Mouse (Mus musculus): Measurements from ENCODE around the gene Platr17. TPM values are rescaled to one million over a fixed set of nuclear protein-coding genes. Genes with fewer than 3 reads are reported as not detected.
"Not testable (repeated sequence)": the region's sequence is repeated elsewhere in the genome, so short reads cannot be mapped to it uniquely, and the experiment has no call there.

Platr17 gene
- total and polyA plus RNA-seq, 3 experiments: not detected

GRCm38 (mm10) chr17:33893011-33893410 is 11.9 kb upstream of the Platr17 start:
- DNase-seq (ENCODE audit: extremely low read depth); H3K4me1 ChIP-seq (ENCODE audit: control insufficient read depth in 1 of 2, insufficient read depth in 2 of 2); in situ Hi-C loops (cut with MboI; ENCODE audit: low pct_ligation_motif_present, low pct_unique_long_range_greater_than_20kb, low sequenced_read_pairs); H3K4me3 ChIP-seq (replicated peaks in 1 of 3; ENCODE audit: low read depth in 2 of 3, low read length in 2 of 3, poor library complexity in 1 of 3); dilution Hi-C loops (cut with MboI; ENCODE audit: extremely low pct_ligation_motif_present, extremely low pct_unique_long_range_greater_than_20kb, low sequenced_read_pairs); H3K4me2 ChIP-seq (ENCODE audit: insufficient read depth, low read depth, poor library complexity, severe bottlenecking); H3K9ac ChIP-seq (ENCODE audit: insufficient read depth, low read depth); H3K9me3 ChIP-seq (replicated peaks; ENCODE audit: low read length); H3K27me3 ChIP-seq (replicated peaks); H3K36me3 ChIP-seq (replicated peaks in 1 of 2; ENCODE audit: control insufficient read depth in 1 of 2, insufficient read depth in 1 of 2, low read length in 1 of 2); H3K27ac ChIP-seq (ENCODE audit: insufficient read depth, low read depth): not testable (repeated sequence)
- peaks cover 17% of the 10 kb centered on the region for H3K79me2 ChIP-seq (replicated peaks; ENCODE audit: control insufficient read depth, extremely low read depth, insufficient read depth, poor library complexity, severe bottlenecking)

- dilution Hi-C loops (cut with MboI; ENCODE audit: extremely low pct_ligation_motif_present, extremely low pct_unique_long_range_greater_than_20kb, low sequenced_read_pairs): no loop called here
- H3K36me3 ChIP-seq (replicated peaks in 1 of 2; ENCODE audit: control insufficient read depth in 1 of 2, insufficient read depth in 1 of 2, low read length in 1 of 2): no peaks in the 10 kb centered on the region
- H3K27me3 ChIP-seq (replicated peaks): peaks cover 3% of the 10 kb centered on the region
- in situ Hi-C loops (cut with MboI; ENCODE audit: low pct_ligation_motif_present, low pct_unique_long_range_greater_than_20kb, low sequenced_read_pairs): no loop called here
- TF ChIP-seq GABPA (IDR thresholded peaks at IDR 0.05; ENCODE audit: insufficient replicate concordance, low read depth, low read length) (no peak), NELFE (IDR thresholded peaks at IDR 0.05; ENCODE audit: low read depth, low read length) (no peak), USF2 (conservative IDR thresholded peaks at IDR 0.05; ENCODE audit: low read depth, low read length) (no peak), TBP (conservative IDR thresholded peaks at IDR 0.05; ENCODE audit: low read depth, low read length) (no peak), CHD2 (IDR thresholded peaks at IDR 0.05; ENCODE audit: low read length) (no peak), SMC3 (IDR thresholded peaks at IDR 0.05; ENCODE audit: low read depth, low read length) (peak; percentile 73), RAD21 (IDR thresholded peaks at IDR 0.05; ENCODE audit: low read depth, low read length) (peak; percentile 75), POLR2AphosphoS2 (IDR thresholded peaks at IDR 0.05; ENCODE audit: low read depth, low read length) (no peak), MYC (IDR thresholded peaks at IDR 0.05; ENCODE audit: low read depth, low read length) (peak; percentile 98), ETS1 (conservative IDR thresholded peaks at IDR 0.05; ENCODE audit: low read depth, low read length) (no peak), UBTF (IDR thresholded peaks at IDR 0.05; ENCODE audit: low read depth, low read length) (no peak), POLR2A (IDR thresholded peaks at IDR 0.05; ENCODE audit: low read depth, low read length) (no peak), ZNF384 (IDR thresholded peaks at IDR 0.05; ENCODE audit: low read depth, low read length) (peak; percentile 92), BHLHE40 (IDR thresholded peaks at IDR 0.05; ENCODE audit: low read depth, low read length) (no peak), MAZ (IDR thresholded peaks at IDR 0.05; ENCODE audit: low read depth, low read length) (no peak), IRF4 (IDR thresholded peaks at IDR 0.05; ENCODE audit: low read depth, low read length) (no peak), RCOR1 (conservative IDR thresholded peaks at IDR 0.05; ENCODE audit: low read depth, low read length) (no peak), E2F4 (IDR thresholded peaks at IDR 0.05; ENCODE audit: insufficient replicate concordance, low read depth, low read length) (no peak), JUND (conservative IDR thresholded peaks at IDR 0.05; ENCODE audit: low read depth, low read length) (no peak), HCFC1 (IDR thresholded peaks at IDR 0.05; ENCODE audit: low read depth, low read length) (no peak), CTCF (conservative IDR thresholded peaks at IDR 0.05 in 1 of 2, IDR thresholded peaks at IDR 0.05 in 1 of 2; ENCODE audit: low read depth in 2 of 2, low read length in 2 of 2) (peak; percentile 70 to 79), MEF2A (IDR thresholded peaks at IDR 0.05; ENCODE audit: borderline replicate concordance, low read depth, low read length) (no peak), TCF12 (IDR thresholded peaks at IDR 0.05; ENCODE audit: low read depth, low read length) (no peak), ZC3H11A (IDR thresholded peaks at IDR 0.05; ENCODE audit: low read depth, low read length) (no peak)
- no peak overlapping the region for H3K4me2 ChIP-seq (ENCODE audit: insufficient read depth, low read depth, poor library complexity, severe bottlenecking)
- peak; percentile 86 for DNase-seq (ENCODE audit: extremely low read depth)
- H3K79me2 ChIP-seq (replicated peaks; ENCODE audit: control insufficient read depth, extremely low read depth, insufficient read depth, poor library complexity, severe bottlenecking): no peaks in the 10 kb centered on the region
- no peak overlapping the region for H3K4me3 ChIP-seq (replicated peaks in 1 of 3; ENCODE audit: low read depth in 2 of 3, low read length in 2 of 3, poor library complexity in 1 of 3)
- H3K9ac ChIP-seq (ENCODE audit: insufficient read depth, low read depth): no peak overlapping the region
- no peaks in the 10 kb centered on the region for H3K9me3 ChIP-seq (replicated peaks; ENCODE audit: low read length)
- no peaks in the 10 kb centered on the region for H3K4me1 ChIP-seq (ENCODE audit: control insufficient read depth in 1 of 2, insufficient read depth in 2 of 2)
- no peak overlapping the region for H3K27ac ChIP-seq (ENCODE audit: insufficient read depth, low read depth)
Observed at GRCm38 (mm10) chr17:33897114-33897794, 7.7 kb upstream of the Platr17 start.

- in situ Hi-C loops (cut with MboI; ENCODE audit: low pct_ligation_motif_present, low pct_unique_long_range_greater_than_20kb, low sequenced_read_pairs); H3K79me2 ChIP-seq (replicated peaks; ENCODE audit: control insufficient read depth, extremely low read depth, insufficient read depth, poor library complexity, severe bottlenecking); H3K4me1 ChIP-seq (ENCODE audit: control insufficient read depth in 1 of 2, insufficient read depth in 2 of 2); H3K9ac ChIP-seq (ENCODE audit: insufficient read depth, low read depth); H3K36me3 ChIP-seq (replicated peaks in 1 of 2; ENCODE audit: control insufficient read depth in 1 of 2, insufficient read depth in 1 of 2, low read length in 1 of 2); H3K27me3 ChIP-seq (replicated peaks); H3K4me3 ChIP-seq (replicated peaks in 1 of 3; ENCODE audit: low read depth in 2 of 3, low read length in 2 of 3, poor library complexity in 1 of 3); DNase-seq (ENCODE audit: extremely low read depth); dilution Hi-C loops (cut with MboI; ENCODE audit: extremely low pct_ligation_motif_present, extremely low pct_unique_long_range_greater_than_20kb, low sequenced_read_pairs); H3K9me3 ChIP-seq (replicated peaks; ENCODE audit: low read length); H3K4me2 ChIP-seq (ENCODE audit: insufficient read depth, low read depth, poor library complexity, severe bottlenecking); H3K27ac ChIP-seq (ENCODE audit: insufficient read depth, low read depth): not testable (repeated sequence)
Observed at GRCm38 (mm10) chr17:33898193-33898592, 6.7 kb upstream of the Platr17 start.

Data from CH12.LX (cell line).